Mouse (Mus musculus) urinary bladder, postnatal 4 days (tissue): ENCODE data around the gene Cep57l1.

Experiments used
- DNase-seq, 2 experiments: peaks; one replicate each; pipeline ENCODE4 v3.0.0; 2021 to 2022; ENCODE audit warnings: low spot score in 2 of 2

The Cep57l1 gene

DNA sequence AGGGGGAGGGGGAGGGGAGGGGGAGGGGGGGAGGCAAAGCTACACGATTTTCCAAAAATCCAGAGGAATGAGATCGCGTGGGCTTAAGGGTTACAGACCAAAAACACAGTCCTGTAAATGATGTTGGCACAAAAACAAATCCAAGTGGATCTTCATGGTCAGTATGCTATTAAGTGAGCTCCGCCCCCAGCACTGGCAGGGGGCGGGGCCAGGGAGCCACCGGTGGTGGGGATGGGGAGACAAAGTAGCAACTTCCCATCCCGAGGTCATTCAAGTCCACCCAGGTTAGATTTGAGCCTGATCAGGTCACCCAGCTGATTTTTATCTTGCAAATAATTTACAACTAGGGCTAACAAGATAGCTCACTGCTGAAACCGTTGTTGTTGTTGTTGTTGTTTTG lies 132.3 kb downstream of the Cep57l1 start:
- DNase-seq: no peak

DNA sequence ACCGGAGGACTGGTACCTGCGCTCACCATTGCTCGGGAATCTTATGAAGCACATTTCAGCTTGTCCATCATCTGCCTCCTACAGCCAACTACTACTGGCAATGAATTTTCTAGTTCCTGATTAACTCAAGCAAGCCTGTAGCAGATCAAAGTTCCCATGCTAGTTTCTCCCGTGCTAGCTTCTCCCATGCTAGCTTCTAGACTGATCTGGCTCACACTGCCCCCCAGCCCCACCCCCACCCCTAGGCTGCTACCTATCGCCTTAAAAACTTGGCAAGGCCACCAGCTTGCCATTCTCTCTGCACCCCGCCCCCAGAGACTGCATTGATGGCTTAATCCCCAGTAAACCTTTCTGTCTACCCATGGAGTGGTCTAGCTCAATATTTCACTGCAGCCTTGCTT lies 133.0 kb downstream of the Cep57l1 start:
- DNase-seq: no peak

DNA sequence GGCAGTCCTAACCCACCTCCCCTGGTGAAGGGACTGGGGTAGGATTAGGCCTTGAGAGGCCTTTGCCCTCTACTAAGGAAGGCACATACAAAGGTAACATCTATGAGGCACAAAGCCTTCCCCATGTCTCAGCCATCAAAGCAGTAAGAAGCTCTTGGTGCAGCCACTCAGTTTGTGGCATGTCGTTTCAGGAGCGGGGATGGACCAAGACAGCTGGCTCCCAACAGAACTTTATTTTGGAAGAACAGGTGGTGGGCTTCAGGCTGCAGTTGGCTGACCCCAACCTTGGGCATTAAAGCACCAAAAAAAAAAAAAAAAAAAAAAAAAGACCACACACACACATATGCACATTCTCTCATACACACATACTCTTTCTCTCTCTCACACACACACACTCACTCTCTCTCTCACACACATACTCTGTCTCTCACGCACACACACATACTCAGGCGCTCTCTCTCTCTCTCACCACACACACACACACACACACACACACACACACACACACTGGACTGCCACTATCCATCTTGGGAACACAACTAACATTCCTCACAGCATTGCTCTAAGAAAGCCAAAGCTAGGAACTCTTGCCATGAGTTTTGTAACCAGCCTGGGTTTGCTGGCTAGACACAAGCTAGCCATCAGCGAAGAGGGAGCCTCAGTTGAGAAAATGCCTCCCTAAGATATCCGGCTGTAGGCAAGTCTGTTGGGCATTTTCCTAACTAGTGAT lies 133.7 kb downstream of the Cep57l1 start:
- no peak for DNase-seq

DNA sequence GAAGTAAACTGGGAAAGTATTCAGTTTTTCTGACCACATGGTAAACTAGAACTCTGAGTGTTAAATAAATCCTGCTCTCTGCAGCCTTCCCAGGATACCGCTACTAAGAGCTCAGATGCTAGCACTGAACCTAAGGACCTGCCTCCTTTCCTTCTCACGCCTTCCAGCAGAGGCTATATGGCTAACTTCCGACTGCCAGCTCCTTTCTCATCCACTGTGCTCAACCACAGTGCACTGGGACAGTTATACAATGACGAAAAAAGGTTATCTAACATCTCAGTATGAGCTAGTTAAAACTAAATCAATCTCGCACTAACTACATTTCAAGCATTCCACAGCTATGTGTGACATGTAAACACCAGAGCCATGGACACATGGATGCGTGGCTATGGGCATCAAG lies 134.4 kb downstream of the Cep57l1 start:
- DNase-seq: no peak

DNA sequence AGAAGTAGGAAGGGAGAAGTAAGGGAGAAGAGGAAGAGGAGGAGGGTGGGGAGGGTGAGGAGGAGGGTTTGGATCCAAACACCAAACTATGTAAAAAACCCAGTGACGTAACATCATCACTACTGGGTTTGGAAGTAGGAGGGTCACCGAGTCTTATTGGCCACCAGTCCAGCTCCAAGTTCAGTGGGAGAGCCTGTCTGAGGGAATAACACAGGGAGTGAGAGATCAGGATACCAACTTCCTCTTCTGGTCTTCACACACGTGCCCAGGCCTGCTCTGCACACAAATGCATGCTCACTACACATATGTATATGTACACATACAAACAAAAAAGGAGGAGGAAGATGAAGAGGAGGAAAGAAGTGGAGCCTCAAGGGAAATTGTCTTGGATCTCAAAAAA lies 135.3 kb downstream of the Cep57l1 start:
- DNase-seq: no peak

DNA sequence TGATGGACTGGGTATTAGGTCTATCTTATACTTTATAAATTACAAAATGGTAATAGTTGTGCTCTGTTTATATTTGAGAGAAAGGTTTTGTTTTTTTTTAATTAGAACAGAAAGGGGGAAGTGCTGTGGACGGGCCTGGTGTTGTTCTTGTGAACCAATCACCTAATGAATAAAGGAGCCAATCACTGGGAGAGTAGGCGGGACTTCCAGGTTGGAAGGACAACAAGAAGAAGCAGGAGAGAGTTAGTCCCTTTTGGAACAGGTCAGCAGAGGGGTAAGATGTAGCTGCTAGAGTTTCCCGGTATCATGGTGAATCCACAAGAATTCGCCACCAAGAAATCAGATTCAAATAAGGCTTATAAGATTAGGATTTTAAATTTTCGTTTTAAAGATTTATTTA lies 139.5 kb downstream of the Cep57l1 start:
- DNase-seq: no peak
